In genomic region chr8:8174286-8174685, GRCm38 (mm10) we compare ENCODE assay signal across 18 mouse cellular contexts.
A peak's percentile ranks its signal among the peaks of the same experiment; 100 is the strongest.
DNase-seq lines count a peak whose midpoint lies in the region; ATAC-seq and TF ChIP-seq lines count a peak whose summit lies in the region.
"Had no signal": no experiment of that assay in that cellular context is flagged by ENCODE, and none has a peak within 500 bp of the region (broad histone marks: within the 10 kb centered on the region; RNA-seq: fewer than 3 reads in every experiment).

No protein-coding gene starts in this region.

- H3K9me3 ChIP-seq in forebrain, embryonic 13.5 days (replicated peaks): no peaks in the 10 kb centered on the region
- no peaks in the 10 kb centered on the region for H3K9me3 ChIP-seq in forebrain, embryonic 11.5 days (ENCODE audit: control insufficient read depth, low read length)
- H3K9me3 ChIP-seq in forebrain, postnatal 0 days (ENCODE audit: low read length): no peaks in the 10 kb centered on the region
- H3K9me3 ChIP-seq: heart, embryonic 10.5 days had no signal

- WGBS in forebrain, embryonic 13.5 days: 49% methylated on average over 2 of the region's 2 CpGs
- 59% methylated on average over 2 of the region's 2 CpGs for WGBS in forebrain, embryonic 11.5 days
- 33% methylated on average over 2 of the region's 2 CpGs for WGBS in forebrain, postnatal 0 days

- H3K4me2 ChIP-seq in forebrain, embryonic 13.5 days: no peak overlapping the region
- H3K4me2 ChIP-seq in forebrain, embryonic 11.5 days (ENCODE audit: low read depth, low read length, severe bottlenecking): no peak overlapping the region
- no peak overlapping the region for H3K4me2 ChIP-seq in forebrain, postnatal 0 days (ENCODE audit: low read depth)

- no peak overlapping the region for H3K4me3 ChIP-seq in forebrain, embryonic 13.5 days
- H3K4me3 ChIP-seq in forebrain, embryonic 11.5 days (ENCODE audit: low read depth, low read length): no peak overlapping the region
- no peak overlapping the region for H3K4me3 ChIP-seq in forebrain, postnatal 0 days (ENCODE audit: low read depth, low read length)
- H3K4me3 ChIP-seq: heart, embryonic 10.5 days had no signal

- no peak for TF ChIP-seq CTCF in forebrain, postnatal 0 days (IDR thresholded peaks at IDR 0.05; ENCODE audit: low read depth)

- H3K36me3 ChIP-seq in forebrain, embryonic 13.5 days (ENCODE audit: poor library complexity, severe bottlenecking): no peaks in the 10 kb centered on the region
- no peaks in the 10 kb centered on the region for H3K36me3 ChIP-seq in forebrain, embryonic 11.5 days (ENCODE audit: control insufficient read depth, insufficient read depth, low read length)
- no peaks in the 10 kb centered on the region for H3K36me3 ChIP-seq in forebrain, postnatal 0 days (ENCODE audit: insufficient read depth)
- H3K36me3 ChIP-seq: heart, embryonic 10.5 days had no signal

- no peak for DNase-seq in forebrain, embryonic 11.5 days (ENCODE audit: low spot score)
- DNase-seq in layer of hippocampus, postnatal 14 days (ENCODE audit: low spot score in 2 of 2): peak; percentile 6 to 7
- DNase-seq in layer of hippocampus, adult 18-20 months (ENCODE audit: low spot score in 2 of 2): no peak
- DNase-seq in cerebellum, postnatal 14 days: peak; percentile 23 to 38
- DNase-seq in forebrain, postnatal 0 days: peak; percentile 23
- no peak for DNase-seq in urinary bladder, postnatal 25 days (ENCODE audit: low spot score)
- no peak for DNase-seq in B cell, adult 2 months
- DNase-seq: adrenal gland, postnatal 25 days; gastrocnemius, postnatal 36 days; heart, postnatal 14 days; kidney, adult 2 months; kidney, postnatal 25 days; lung, adult 18-20 months; lung, postnatal 36 days; right cerebral cortex, postnatal 4 days; thymus, postnatal 36 days had no signal

- 0 out of 2 replicates have a peak, but pooled peaks have one; percentile 24 for ATAC-seq in forebrain, embryonic 13.5 days
- no peak for ATAC-seq in forebrain, embryonic 11.5 days (replicated peaks; ENCODE audit: low FRiP score)
- peak; percentile 54 for ATAC-seq in forebrain, postnatal 0 days

- peaks cover 5% of the 10 kb centered on the region; the same call in 1 of the 2 replicates for H3K4me1 ChIP-seq in forebrain, embryonic 13.5 days
- no peaks in the 10 kb centered on the region for H3K4me1 ChIP-seq in forebrain, embryonic 11.5 days (replicated peaks; ENCODE audit: control insufficient read depth, insufficient read depth, low read length)
- H3K4me1 ChIP-seq in forebrain, postnatal 0 days (ENCODE audit: insufficient read depth): no peaks in the 10 kb centered on the region

- H3K9ac ChIP-seq in forebrain, embryonic 13.5 days: no peak overlapping the region
- no peak overlapping the region for H3K9ac ChIP-seq in forebrain, embryonic 11.5 days (ENCODE audit: low read length)
- no peak overlapping the region for H3K9ac ChIP-seq in forebrain, postnatal 0 days

- H3K27ac ChIP-seq in forebrain, embryonic 13.5 days: no peak overlapping the region
- no peak overlapping the region for H3K27ac ChIP-seq in forebrain, embryonic 11.5 days (ENCODE audit: low read depth, low read length)
- no peak overlapping the region for H3K27ac ChIP-seq in forebrain, postnatal 0 days (ENCODE audit: low read depth, low read length)
- H3K27ac ChIP-seq: heart, embryonic 10.5 days had no signal

- H3K27me3 ChIP-seq in forebrain, embryonic 13.5 days: no peaks in the 10 kb centered on the region
- H3K27me3 ChIP-seq in forebrain, embryonic 11.5 days (ENCODE audit: control insufficient read depth, insufficient read depth, low read length): no peaks in the 10 kb centered on the region
- no peaks in the 10 kb centered on the region for H3K27me3 ChIP-seq in forebrain, postnatal 0 days (ENCODE audit: insufficient read depth, low read length)

Comparison
In these comparisons a context has a peak if more than half of its experiments do, and no peak if none do; other contexts are left out.
1. DNase-seq: peak in layer of hippocampus, postnatal 14 days (2 of 2), cerebellum, postnatal 14 days (2 of 2) and forebrain, postnatal 0 days (single experiment); none in forebrain, embryonic 11.5 days (single experiment), layer of hippocampus, adult 18-20 months (0 of 2), urinary bladder, postnatal 25 days (single experiment) and B cell, adult 2 months (0 of 2).